Mouse (Mus musculus) liver, postnatal 0 days (tissue): ENCODE measurements at regions not wholly inside any gene's neighbourhood (a gene's known extent, or its start where the extent isn't known, plus 50 kb on each side); places are given as distances from the start of the nearest gene placed in this dataset.

Experiments used
- CTCF ChIP-seq: sonication (generic); IDR thresholded peaks from 2 replicates; pipeline ENCODE4 v1.5.1; 2016; ENCODE audit warnings: antibody characterized with exemption, low read depth
- EP300 ChIP-seq: IDR thresholded peaks from 2 replicates; pipeline ENCODE4 v1.6.1; 2016; ENCODE audit warnings: antibody characterized with exemption, low read depth, mild to moderate bottlenecking

GRCm38 (mm10) chr10:114924746-114925145, 122.6 kb upstream of the Trhde start:
- TF ChIP-seq CTCF, result no peak
- no peak for TF ChIP-seq EP300
